Mouse (Mus musculus): ENCODE results near the gene Pmm2.

DNA sequence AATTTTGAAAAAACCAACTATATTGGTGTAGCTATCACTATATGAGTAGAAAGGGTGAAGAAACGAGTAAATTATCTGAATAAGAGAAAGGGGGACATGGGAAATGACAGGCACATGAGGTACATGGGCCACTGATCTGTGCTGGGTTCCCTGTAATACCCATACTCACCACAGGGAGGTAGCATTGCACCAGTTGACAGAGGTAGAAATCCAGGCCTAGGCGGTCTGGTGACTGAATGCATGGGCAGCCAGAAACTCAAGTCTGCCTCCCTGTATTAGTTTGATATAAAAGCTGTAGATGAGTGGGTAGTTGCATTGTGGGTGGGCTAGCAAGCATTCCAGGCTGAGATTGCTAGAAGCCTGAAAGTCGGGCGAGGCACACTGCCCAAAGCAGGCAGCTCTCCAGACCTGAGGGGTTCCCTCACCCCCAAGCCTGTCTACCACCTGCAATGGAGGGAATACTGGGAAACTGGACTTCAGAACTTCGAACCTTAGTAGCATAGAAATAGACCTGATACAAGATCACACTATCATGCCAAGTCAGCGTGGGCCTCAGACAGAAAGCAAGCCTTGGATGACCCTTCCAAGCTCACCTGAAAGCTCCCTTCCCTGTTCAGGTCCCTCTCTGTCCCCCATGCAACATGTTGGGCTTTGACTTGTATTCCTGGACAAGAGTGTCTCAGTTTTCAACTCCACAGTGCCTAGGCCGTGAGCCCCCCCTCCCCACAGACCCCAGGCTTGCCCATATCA is 48.8 kb downstream of the Pmm2 start:
- TF ChIP-seq POLR2A (IDR thresholded peaks at IDR 0.05; ENCODE audit: borderline replicate concordance, extremely low read depth, low read depth, low read length) (no peak), CTCF (IDR thresholded peaks at IDR 0.05; ENCODE audit: insufficient read depth, low read length) (peak; percentile 96)

Measured in lung, adult 2 months (tissue).